Mouse (Mus musculus): ENCODE data around the gene Matn4. TPM values are rescaled to one million over a fixed set of nuclear protein-coding genes. Genes with fewer than 3 reads are reported as not detected.

Gene Matn4
- total and polyA plus RNA-seq, 2 experiments from 2014 or later: 1.1 to 1.7 TPM

DNA sequence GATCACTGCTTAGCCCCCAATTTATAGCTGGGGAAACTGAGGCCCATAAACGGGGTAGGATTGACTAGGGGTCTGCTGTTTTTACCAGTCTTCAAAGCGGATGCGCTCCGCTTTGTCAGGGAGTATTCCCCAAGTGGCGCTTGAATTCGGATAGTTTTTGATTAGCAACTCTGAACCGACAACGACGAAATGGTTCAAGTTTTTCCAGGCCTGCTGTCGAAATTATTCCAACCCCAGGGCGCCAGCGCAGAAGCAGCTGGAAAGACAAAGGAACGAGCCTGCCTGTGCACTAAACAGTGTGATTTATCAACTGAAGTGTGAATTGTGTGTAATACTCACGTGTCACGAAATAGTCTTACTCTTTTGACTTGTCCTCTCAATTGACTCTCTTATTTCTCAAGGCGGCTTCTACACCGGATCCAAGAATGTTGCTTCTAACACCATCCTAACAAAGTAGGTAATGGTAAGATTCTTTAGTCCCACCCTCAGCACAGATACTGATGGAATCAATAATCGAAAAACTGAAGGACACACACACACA, 38.6 kb upstream of the Matn4 start, which contains the start of gene Sdc4:
Gene Sdc4 (minus strand): TSS at position 428 of the 541 bp plus-strand sequence.
- TF ChIP-seq EP300 (IDR thresholded peaks at IDR 0.05; ENCODE audit: low read depth) (no peak), CTCF (IDR thresholded peaks at IDR 0.05; ENCODE audit: low read depth) (no peak)
- Histone ChIP-seq H3K4me2 (ENCODE audit: low read depth, low read length) (peak within 1 kb of the TSS; percentile 87), H3K9me3 (replicated peaks; ENCODE audit: control insufficient read depth, low read length) (no peaks in the 10 kb centered on the region), H3K4me1 (ENCODE audit: control insufficient read depth, insufficient read depth) (peaks cover 15% of the 10 kb centered on the region; the same call in 1 of the 2 replicates), H3K27me3 (ENCODE audit: control insufficient read depth, insufficient read depth, low read length) (peaks cover 43% of the 10 kb centered on the region), H3K4me3 (ENCODE audit: low read depth, low read length) (peak within 1 kb of the TSS; percentile 68), H3K36me3 (replicated peaks; ENCODE audit: control insufficient read depth, insufficient read depth, low read length) (no peaks in the 10 kb centered on the region), H3K9ac (replicated peaks; ENCODE audit: low read depth, low read length) (peak within 1 kb of the TSS; percentile 67), H3K27ac (ENCODE audit: low read depth) (peak within 1 kb of the TSS; percentile 78)
- no peak for DNase-seq (ENCODE audit: low spot score)
- 17% methylated on average over 18 of the region's 18 CpGs for WGBS
- no peak for ATAC-seq (ENCODE audit: insufficient read depth, low read depth)

DNA sequence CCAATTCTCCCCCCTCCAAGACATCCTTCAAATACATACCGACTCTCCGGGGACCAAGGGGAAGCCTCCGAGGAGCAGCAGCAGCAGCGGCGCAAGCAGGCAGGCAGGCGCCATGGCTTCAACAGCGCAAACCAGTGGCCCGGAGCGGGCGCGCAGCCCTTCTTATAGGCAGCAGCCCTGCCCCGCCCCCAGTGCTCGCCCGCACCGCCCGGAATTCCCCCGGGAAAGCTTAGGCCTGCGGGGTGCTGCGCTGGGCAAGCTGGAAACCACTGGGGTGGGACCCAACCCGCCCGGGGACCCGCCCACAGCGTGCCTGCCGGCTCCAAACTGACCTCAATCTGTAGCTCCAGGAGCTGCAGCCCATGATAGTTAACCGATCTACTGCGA, 38.1 kb upstream of the Matn4 start:
- WGBS: under 1% methylated on average over 26 of the region's 26 CpGs

DNA sequence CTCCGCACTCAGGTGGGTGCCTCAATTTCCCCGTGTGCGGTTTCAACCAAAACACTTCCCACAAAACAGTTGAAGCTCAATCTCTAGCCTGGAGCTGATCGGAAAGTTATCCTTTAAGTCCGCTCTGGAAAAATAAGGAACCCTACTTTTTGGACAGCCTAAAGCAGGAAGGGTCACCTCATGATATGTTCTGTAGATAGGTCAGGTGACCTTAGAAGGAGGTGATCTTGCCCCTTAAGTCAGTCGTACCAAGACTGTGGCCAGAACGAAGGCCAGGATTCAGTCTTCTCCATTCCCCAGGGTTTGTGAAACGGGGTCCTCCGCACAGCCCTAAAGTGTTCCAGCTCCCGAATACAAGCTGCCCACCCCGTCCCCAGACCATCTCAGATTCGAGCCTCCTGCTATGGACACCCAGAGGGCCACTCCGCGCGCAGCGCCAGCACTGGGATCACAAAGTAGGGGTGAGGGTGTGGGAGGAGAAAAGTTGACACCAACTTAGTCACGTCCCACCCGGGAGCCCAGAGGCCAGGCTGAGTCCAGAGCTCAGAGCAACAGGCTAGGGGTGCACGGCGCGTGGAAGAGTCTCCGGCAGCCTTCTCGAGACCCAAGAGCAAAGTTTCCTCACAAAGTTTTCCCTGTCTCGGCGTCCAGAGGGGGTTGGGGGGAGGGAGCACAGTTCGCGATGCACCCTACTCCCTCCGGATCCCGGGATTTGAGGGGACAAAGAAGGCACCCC, 37.5 kb upstream of the Matn4 start:
- 6% methylated on average over 29 of the region's 29 CpGs for WGBS
- Histone ChIP-seq H3K36me3 (replicated peaks; ENCODE audit: control insufficient read depth, insufficient read depth, low read length) (no peaks in the 10 kb centered on the region), H3K9ac (replicated peaks; ENCODE audit: low read depth, low read length) (peak overlapping the region; percentile 67), H3K9me3 (replicated peaks; ENCODE audit: control insufficient read depth, low read length) (no peaks in the 10 kb centered on the region), H3K27me3 (ENCODE audit: control insufficient read depth, insufficient read depth, low read length) (peaks cover 37% of the 10 kb centered on the region), H3K4me3 (ENCODE audit: low read depth, low read length) (peak overlapping the region; percentile 68), H3K4me1 (ENCODE audit: control insufficient read depth, insufficient read depth) (peaks cover 18% of the 10 kb centered on the region; the same call in 1 of the 2 replicates), H3K27ac (ENCODE audit: low read depth) (peak overlapping the region; percentile 78), H3K4me2 (ENCODE audit: low read depth, low read length) (peak overlapping the region; percentile 87)
- TF ChIP-seq CTCF (IDR thresholded peaks at IDR 0.05; ENCODE audit: low read depth) (no peak), EP300 (IDR thresholded peaks at IDR 0.05; ENCODE audit: low read depth) (no peak)
- DNase-seq (ENCODE audit: low spot score): no peak
- peak; percentile 58 for ATAC-seq (ENCODE audit: insufficient read depth, low read depth)

More for the DNA sequence above, 38.1 kb upstream of the Matn4 start:
- Histone ChIP-seq H3K9ac (replicated peaks; ENCODE audit: low read depth, low read length) (peak overlapping the region; percentile 67), H3K4me2 (ENCODE audit: low read depth, low read length) (peak overlapping the region; percentile 87), H3K27me3 (ENCODE audit: control insufficient read depth, insufficient read depth, low read length) (peaks cover 42% of the 10 kb centered on the region), H3K36me3 (replicated peaks; ENCODE audit: control insufficient read depth, insufficient read depth, low read length) (no peaks in the 10 kb centered on the region), H3K9me3 (replicated peaks; ENCODE audit: control insufficient read depth, low read length) (no peaks in the 10 kb centered on the region), H3K27ac (ENCODE audit: low read depth) (peak overlapping the region; percentile 78), H3K4me3 (ENCODE audit: low read depth, low read length) (peak overlapping the region; percentile 68), H3K4me1 (ENCODE audit: control insufficient read depth, insufficient read depth) (peaks cover 18% of the 10 kb centered on the region; the same call in 1 of the 2 replicates)
- peak; percentile 70 for DNase-seq (ENCODE audit: low spot score)
- TF ChIP-seq EP300 (IDR thresholded peaks at IDR 0.05; ENCODE audit: low read depth) (no peak), CTCF (IDR thresholded peaks at IDR 0.05; ENCODE audit: low read depth) (no peak)
- ATAC-seq (ENCODE audit: insufficient read depth, low read depth): peak; percentile 90

DNA sequence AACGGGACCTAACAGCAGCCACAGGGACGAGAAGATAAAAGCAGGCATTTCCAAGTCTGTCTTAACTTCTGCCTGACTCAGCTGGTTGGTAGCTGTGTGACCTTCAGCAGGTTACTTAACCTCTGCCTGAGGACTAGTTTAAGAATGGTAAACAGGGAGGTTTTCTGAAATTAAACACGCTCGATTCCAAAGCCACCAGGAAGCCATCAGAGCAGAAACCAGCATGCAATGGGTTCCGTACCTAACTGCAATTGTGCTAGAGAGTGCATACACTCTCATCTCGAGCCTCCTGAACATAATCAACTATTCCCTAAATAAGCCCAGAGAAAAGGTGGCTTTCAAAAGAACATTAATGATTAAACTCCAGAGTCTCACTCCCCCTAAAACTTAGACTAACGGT, 36.8 kb upstream of the Matn4 start:
- Histone ChIP-seq H3K9me3 (replicated peaks; ENCODE audit: control insufficient read depth, low read length) (no peaks in the 10 kb centered on the region), H3K9ac (replicated peaks; ENCODE audit: low read depth, low read length) (peak overlapping the region; percentile 67), H3K4me1 (ENCODE audit: control insufficient read depth, insufficient read depth) (peaks cover 21% of the 10 kb centered on the region; the same call in 1 of the 2 replicates), H3K27me3 (ENCODE audit: control insufficient read depth, insufficient read depth, low read length) (peaks cover 30% of the 10 kb centered on the region), H3K36me3 (replicated peaks; ENCODE audit: control insufficient read depth, insufficient read depth, low read length) (no peaks in the 10 kb centered on the region), H3K4me2 (ENCODE audit: low read depth, low read length) (peak overlapping the region; percentile 87), H3K27ac (ENCODE audit: low read depth) (no peak overlapping the region), H3K4me3 (ENCODE audit: low read depth, low read length) (peak overlapping the region; percentile 68)
- 42% methylated on average over 7 of the region's 7 CpGs for WGBS
- DNase-seq (ENCODE audit: low spot score): no peak
- no peak for ATAC-seq (ENCODE audit: insufficient read depth, low read depth)
- TF ChIP-seq EP300 (IDR thresholded peaks at IDR 0.05; ENCODE audit: low read depth): no peak
- no peak for TF ChIP-seq CTCF (IDR thresholded peaks at IDR 0.05; ENCODE audit: low read depth)

DNA sequence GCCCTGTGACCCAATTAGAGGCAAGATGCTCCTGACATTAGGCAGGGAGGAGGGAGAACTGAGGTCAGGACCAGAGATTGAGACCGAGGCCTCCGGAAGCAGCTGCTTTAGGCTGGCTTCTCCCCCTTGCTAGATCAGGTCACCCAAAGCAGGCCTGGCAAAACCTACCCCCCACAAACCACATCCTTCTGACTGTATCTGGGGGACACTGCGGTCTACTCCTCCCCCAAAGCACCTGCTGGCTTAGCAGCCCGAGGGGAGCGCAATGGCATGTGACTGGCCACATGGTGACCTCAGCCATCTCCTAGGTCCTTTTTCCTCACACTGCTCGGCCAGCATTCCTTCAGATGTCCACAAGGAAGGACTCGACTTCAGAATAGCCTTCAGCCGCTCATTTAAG, 36.2 kb upstream of the Matn4 start:
- DNase-seq (ENCODE audit: low spot score): no peak
- Histone ChIP-seq H3K27ac (ENCODE audit: low read depth) (no peak overlapping the region), H3K9ac (replicated peaks; ENCODE audit: low read depth, low read length) (peak overlapping the region; percentile 0; the same call in 1 of the 2 replicates), H3K36me3 (replicated peaks; ENCODE audit: control insufficient read depth, insufficient read depth, low read length) (no peaks in the 10 kb centered on the region), H3K4me2 (ENCODE audit: low read depth, low read length) (peak overlapping the region; percentile 87), H3K4me1 (ENCODE audit: control insufficient read depth, insufficient read depth) (peaks cover 26% of the 10 kb centered on the region), H3K9me3 (replicated peaks; ENCODE audit: control insufficient read depth, low read length) (no peaks in the 10 kb centered on the region), H3K4me3 (ENCODE audit: low read depth, low read length) (no peak overlapping the region; the same call in 1 of the 2 replicates), H3K27me3 (ENCODE audit: control insufficient read depth, insufficient read depth, low read length) (peaks cover 29% of the 10 kb centered on the region)
- no peak for ATAC-seq (ENCODE audit: insufficient read depth, low read depth)
- TF ChIP-seq CTCF (IDR thresholded peaks at IDR 0.05; ENCODE audit: low read depth) (no peak), EP300 (IDR thresholded peaks at IDR 0.05; ENCODE audit: low read depth) (no peak)
- 56% methylated on average over 8 of the region's 8 CpGs for WGBS
